Mouse (Mus musculus): Measurements from ENCODE around the gene Unc13b.
A peak's percentile ranks its signal among the peaks of the same experiment; 100 is the strongest.
"Not testable (repeated sequence)": the region's sequence is repeated elsewhere in the genome, so short reads cannot be mapped to it uniquely, and the experiment has no call there.

Gene Unc13b

DNA sequence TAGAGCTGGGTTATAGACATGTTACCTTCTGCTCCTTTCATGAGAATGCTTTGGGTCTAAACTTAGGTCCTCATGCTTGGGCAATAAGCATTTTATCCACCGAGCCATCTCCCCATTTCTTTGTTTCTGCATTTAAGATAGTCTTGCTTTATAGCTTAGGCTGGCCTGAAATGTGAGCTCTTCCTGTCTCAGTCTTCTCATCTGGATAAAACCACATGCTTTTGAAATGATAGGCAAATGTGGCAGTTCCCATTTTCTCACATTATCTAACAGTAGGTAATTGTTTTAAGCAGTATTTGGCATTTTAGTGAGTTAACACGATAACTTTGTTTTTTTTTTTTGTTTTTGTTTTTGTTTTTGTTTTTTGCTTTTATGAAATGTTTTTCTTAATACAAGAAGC, 31.2 kb downstream of the Unc13b start:
- no peak for DNase-seq (ENCODE audit: low read depth in 2 of 2, low spot score in 2 of 2)

DNA sequence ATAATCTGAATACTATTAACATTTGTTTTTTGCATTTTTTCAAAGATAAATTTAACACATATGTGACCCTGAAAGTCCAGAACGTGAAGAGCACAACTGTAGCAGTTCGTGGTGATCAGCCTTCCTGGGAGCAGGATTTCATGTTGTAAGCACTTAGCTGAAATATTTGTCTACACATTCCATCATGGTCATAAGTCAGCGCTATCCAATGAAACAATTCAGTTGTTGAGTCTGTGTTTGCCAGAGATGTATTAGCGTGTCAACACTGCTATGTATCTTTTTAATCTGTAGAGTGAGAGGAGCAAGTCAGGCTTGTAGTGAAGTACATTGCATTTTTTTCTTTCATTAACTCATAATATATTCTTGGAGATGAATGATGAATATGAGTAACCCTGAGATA, 32.4 kb downstream of the Unc13b start:
- DNase-seq (ENCODE audit: low read depth in 2 of 2, low spot score in 2 of 2) = no peak

GRCm38 (mm10) chr4:43113491-43113890, 54.7 kb downstream of the Unc13b start:
- no peak for DNase-seq (ENCODE audit: low read depth in 2 of 2, low spot score in 2 of 2)

DNA sequence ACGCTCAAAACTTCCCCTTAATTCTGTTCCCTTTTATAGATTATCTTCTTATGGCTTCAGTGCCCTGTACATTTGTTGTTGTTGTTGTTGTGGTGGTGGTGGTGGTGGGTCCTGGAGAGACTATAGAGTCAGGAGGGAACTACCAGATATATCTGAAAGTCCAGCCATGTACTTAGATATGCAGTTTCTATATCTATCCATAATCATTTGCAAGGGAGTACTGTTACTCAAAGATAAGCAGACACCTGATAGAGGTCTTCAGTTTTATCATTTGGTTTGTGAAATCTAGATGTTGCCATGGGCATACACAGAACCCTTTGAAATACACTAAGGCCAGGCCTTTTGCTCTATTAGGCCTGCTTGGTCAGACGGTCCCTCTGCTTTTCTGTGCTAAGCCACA, 55.8 kb downstream of the Unc13b start:
- DNase-seq (ENCODE audit: low read depth in 2 of 2, low spot score in 2 of 2) = no peak

DNA sequence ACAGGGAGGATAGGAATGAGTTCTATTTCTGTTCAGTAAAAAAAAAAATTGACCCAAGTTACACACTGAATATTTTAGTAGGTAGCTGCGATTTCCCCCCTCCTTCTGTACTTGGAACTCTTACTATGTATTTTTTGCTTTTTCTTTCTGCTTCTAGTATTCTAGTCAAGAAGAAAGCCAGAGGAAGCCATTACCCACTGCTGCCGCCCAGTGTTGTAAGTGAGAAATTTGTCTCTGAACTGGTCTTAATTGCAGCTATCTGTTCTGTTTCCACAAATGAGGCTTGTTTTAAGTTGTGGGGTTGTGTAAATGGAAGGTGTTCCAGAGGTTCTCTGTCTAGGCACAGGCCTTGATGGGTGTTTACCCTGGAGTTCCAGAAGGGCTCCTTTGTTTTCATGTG, 56.2 kb downstream of the Unc13b start:
- peak in 1 of 2 experiments; percentile 5 for DNase-seq (ENCODE audit: low read depth in 2 of 2, low spot score in 2 of 2)

DNA sequence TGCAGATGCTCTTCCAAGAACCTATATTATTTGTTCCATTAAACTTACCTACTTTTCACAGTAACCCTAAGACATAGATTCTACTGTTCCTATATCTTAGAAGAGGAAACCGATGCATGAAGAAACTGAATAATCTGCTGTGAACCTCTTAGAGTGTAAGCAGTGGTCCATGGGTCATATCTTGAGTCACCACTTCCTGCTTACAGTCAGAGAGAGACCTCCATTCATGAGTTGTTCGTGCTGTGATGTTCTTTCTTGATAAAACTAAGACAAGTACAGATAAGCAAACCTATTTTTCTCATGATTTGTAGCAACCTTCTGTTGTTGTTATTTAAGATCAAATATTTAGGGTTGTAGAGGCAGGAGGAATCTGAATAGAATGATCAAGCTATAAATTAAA, 57.5 kb downstream of the Unc13b start:
- DNase-seq (ENCODE audit: low read depth in 2 of 2, low spot score in 2 of 2) = no peak

GRCm38 (mm10) chr4:43129750-43130149, 71.0 kb downstream of the Unc13b start:
- DNase-seq (ENCODE audit: low read depth in 2 of 2, low spot score in 2 of 2) = no peak

DNA sequence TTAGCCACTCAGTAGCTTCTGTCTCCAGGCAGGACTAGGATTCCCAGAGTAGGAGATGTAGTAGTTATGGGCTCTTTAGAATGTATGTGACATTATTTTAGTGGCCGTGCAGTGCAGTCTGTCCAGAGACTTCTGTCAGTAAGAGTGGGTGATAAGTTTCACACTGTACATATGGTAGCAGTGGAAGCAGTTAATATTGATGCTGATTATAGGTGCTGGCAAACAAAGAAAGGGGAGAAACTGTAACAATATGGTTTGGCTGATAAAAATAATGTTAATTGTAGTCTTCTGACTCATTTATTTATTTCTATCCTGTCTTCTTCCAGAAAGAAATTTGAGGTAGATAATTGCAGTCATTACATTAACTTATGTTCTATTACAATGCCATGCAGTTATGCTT, 83.9 kb downstream of the Unc13b start:
- DNase-seq (ENCODE audit: low read depth in 2 of 2, low spot score in 2 of 2) = no peak

DNA sequence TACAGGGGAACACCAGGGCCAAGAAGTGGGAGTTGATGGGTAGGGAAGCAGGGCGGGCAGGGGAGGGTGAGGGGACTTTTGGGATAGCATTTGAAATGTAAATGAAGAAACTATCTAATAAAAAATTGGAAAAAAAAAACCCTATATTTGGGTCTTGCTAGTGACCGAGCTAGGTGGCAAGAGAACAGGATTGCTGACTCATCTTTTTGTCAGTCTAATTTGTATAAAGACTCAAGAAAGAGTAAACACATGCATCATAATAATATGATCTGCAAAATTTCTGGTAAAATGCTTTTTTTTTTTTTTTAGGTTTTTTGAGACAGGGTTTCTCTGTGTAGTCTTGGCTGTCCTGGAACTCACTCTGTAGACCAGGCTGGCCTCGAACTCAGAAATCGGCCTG, 93.7 kb downstream of the Unc13b start:
- DNase-seq (ENCODE audit: low read depth in 2 of 2, low spot score in 2 of 2) = not testable (repeated sequence)

DNA sequence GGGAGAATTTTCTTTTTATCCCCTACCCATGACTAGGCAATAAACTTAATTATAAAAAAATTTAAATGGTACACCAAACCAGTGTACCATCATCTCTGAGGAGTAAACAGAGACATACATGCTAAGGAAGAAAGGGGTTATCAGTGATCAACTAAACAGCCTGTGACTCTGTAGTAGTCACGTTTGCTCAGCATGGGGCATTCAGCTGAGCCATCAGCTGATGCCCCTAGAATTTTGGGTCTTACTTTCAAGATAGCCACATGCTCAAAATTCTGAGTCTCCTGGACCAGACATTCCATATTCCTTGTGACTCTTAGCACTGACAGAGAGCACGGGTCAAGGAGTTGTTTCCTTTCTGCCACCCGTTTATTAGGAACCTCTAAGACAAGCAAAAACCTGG, 101.3 kb downstream of the Unc13b start:
- no peak for DNase-seq (ENCODE audit: low read depth in 2 of 2, low spot score in 2 of 2)

DNA sequence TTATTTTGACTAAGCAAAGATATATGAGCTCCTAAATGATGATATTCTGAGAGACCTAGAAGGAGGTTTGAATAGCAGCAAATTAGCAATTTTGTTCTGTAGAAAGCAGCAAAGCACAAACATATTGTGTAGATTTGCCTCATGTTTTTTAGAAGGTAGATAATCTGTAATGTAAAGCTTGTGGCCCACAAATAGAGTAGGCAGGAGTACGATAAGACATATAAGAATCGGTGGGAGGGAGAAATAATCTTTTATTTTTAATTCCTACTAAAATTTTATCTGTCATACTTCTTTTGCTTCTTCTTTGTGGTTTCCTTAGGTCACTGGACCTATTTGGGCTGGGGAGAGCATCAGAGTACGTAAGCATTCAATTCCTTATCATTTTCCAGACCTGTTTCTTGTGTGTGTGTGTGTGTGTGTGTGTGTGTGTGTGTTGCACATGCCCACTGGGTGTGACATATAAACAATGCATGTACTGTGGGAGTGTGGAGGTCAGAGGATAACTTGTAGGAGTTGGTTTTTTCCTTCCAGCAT, 102.4 kb downstream of the Unc13b start:
- no peak for DNase-seq (ENCODE audit: low read depth in 2 of 2, low spot score in 2 of 2)

GRCm38 (mm10) chr4:43163205-43163604, 104.5 kb downstream of the Unc13b start:
- DNase-seq (ENCODE audit: low read depth in 2 of 2, low spot score in 2 of 2) = no peak

DNA sequence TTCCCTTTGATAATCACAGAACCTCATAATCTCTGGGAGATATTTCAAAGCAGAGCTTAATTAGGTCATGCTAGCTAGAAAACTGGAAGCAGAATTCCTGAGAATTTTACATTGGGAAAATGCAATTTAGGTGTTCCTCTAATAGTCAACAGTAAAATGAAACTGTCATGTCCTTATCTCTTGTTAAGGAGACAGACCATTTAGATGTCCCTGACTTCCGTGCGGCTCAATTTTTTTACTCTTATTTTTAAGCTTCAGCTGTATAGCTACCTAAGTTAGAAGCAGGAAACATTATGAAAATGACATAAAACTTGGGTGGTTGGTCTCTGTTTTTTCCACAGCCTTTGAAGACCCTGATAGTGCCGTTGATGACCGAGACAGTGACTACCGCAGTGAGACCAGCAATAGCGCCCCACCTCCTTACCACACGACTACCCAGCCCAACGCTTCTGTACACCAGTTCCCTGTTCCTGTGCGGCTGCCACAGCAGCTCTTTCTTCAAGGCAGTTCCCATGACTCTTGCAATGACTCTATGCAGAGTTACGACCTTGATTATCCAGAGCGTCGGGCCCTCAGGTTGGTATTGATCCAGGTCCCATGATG, 106.8 kb downstream of the Unc13b start:
- DNase-seq (ENCODE audit: low read depth in 2 of 2, low spot score in 2 of 2) = no peak

DNA sequence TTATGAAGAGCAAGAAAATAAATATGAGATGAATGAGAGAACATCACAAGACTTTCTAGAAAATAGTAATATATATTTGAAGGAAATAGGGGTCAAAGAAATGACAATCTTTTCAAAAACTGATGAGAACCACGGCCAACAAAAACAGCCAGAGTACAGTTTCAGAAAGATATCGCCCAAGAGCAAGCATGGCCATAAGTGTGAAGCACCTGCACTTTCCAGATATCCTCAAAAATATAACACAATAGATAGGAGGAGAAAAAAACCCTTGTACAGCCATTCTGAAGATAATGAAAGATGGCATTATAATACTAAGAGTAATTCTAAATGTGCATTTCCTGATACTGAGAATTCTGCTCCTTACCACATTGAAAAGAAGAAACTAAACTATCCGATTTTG, 111.3 kb downstream of the Unc13b start:
- no peak for DNase-seq (ENCODE audit: low read depth in 2 of 2, low spot score in 2 of 2)

DNA sequence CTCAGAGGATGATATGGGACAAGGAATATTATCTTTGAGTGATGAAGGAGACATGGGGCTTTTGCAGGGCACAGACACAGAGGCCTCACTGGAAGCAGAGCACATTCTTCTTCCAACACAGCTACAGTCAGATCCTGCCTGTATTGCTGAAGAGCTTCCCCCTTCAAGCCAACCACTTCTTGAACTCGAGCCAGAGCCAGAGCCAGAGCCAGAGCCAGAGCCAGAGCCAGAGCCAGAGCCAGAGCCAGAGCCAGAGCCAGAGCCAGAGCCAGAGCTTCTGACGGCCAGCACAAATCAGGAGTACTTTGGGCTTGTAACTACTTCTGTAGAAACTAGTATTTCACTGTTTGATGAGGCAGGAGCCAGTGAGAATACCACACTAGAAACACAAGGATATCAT, 118.4 kb downstream of the Unc13b start:
- no peak for DNase-seq (ENCODE audit: low read depth in 2 of 2, low spot score in 2 of 2)

GRCm38 (mm10) chr4:43182474-43183168, 123.9 kb downstream of the Unc13b start:
- no peak for DNase-seq (ENCODE audit: low read depth in 2 of 2, low spot score in 2 of 2)

DNA sequence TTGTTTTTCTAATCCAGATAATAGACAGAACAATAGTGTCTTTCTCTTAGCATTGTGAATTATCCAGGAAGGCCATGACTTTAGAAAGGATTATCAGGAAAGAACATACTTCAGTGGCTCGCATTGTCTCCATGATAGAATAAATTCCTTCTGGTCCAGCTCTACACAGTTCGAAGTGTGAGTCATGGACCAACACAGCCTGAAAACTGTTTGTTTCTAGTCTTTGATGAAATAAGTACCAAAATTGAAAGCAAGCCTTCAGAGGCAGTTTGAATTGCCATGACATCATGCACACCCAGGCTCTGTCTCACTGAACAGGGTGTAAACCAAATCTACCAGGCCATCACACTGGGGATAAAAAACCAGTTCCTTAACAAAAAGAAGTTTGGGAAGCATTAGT, 128.7 kb downstream of the Unc13b start:
- no peak for DNase-seq (ENCODE audit: low read depth in 2 of 2, low spot score in 2 of 2)

GRCm38 (mm10) chr4:43189381-43189780, 130.6 kb downstream of the Unc13b start:
- DNase-seq (ENCODE audit: low read depth in 2 of 2, low spot score in 2 of 2) = no peak

DNA sequence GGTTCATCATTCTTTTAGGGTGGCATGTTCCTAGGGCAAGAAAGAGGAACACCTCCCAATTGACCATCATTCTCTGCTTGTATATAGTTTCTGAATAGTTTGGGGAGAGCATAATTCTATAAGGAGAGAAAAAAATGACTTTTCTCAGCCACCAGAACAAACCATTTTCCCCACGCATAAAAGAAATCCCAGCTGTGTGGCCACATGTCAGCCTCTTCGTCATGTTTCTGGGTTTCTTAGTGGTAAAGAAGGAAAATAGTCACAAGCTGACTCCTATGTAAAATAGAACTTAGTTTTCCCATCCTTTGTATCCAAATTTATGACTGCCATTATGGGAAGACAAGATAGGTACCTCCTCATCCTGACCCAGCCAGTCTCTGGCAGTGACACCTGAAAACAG, 146.2 kb downstream of the Unc13b start:
- DNase-seq (ENCODE audit: low read depth in 2 of 2, low spot score in 2 of 2) = no peak

DNA sequence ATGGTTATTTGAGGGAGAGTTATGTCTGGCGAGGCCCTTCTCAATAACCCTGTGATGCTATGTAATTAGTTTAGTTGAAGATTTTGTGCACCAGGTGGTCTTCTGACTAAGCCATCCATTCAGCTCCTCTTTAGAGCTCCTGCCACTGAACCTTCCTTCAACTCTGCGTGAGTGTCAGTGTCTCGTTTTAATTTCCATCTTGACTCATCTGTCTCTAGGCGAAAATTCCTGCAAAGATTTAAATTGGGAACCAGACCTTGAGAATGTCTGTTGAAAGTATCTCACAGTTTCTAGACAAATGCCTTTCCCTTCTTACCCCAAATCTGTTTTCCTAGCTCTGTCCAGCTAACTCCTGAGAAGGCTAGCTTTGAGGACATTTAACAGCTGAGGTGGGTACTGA, 146.8 kb downstream of the Unc13b start:
- DNase-seq (ENCODE audit: low read depth in 2 of 2, low spot score in 2 of 2) = no peak

- no peak for DNase-seq (ENCODE audit: low read depth in 2 of 2, low spot score in 2 of 2)
Measured at GRCm38 (mm10) chr4:43206989-43207388, 148.2 kb downstream of the Unc13b start.

- DNase-seq (ENCODE audit: low read depth in 2 of 2, low spot score in 2 of 2) = no peak
Measured at GRCm38 (mm10) chr4:43209081-43209579, 150.4 kb downstream of the Unc13b start.

- no peak for DNase-seq (ENCODE audit: low read depth in 2 of 2, low spot score in 2 of 2)
Measured at GRCm38 (mm10) chr4:43209673-43210072, 150.9 kb downstream of the Unc13b start.
